Comparison of ENCODE assay signal across 8 mouse cellular contexts in genomic region chr5:115204562-115205311, GRCm38 (mm10). TPM values are rescaled to one million over a fixed set of nuclear protein-coding genes. Genes with fewer than 3 reads are reported as not detected.
DNase-seq lines count a peak whose midpoint lies in the region; ATAC-seq and TF ChIP-seq lines count a peak whose summit lies in the region.

No protein-coding gene starts in this region.

- H3K4me1 ChIP-seq in liver, adult 2 months (ENCODE audit: control insufficient read depth, insufficient read depth, low read length) = peaks cover 7% of the 10 kb centered on the region; the same call in 1 of the 2 replicates
- peaks cover 16% of the 10 kb centered on the region for H3K4me1 ChIP-seq in heart, embryonic 13.5 days
- 0 out of 2 replicates have a peak, but pooled peaks cover 3% of the 10 kb centered on the region for H3K4me1 ChIP-seq in kidney, postnatal 0 days (replicated peaks; ENCODE audit: insufficient read depth, low read length)
- no peaks in the 10 kb centered on the region for H3K4me1 ChIP-seq in lung, postnatal 0 days (ENCODE audit: insufficient read depth, low read depth, low read length)

- no peak for TF ChIP-seq POLR2A in liver, adult 2 months (IDR thresholded peaks at IDR 0.05; ENCODE audit: extremely low read depth, insufficient read depth, low read length)

- peak overlapping the region; percentile 75 for H3K4me2 ChIP-seq in heart, embryonic 13.5 days
- peak overlapping the region; percentile 64 for H3K4me2 ChIP-seq in kidney, postnatal 0 days (ENCODE audit: low read length)
- peak overlapping the region; percentile 57 for H3K4me2 ChIP-seq in lung, postnatal 0 days (replicated peaks; ENCODE audit: low read depth, low read length)

- H3K79me2 ChIP-seq in liver, adult 2 months (ENCODE audit: control insufficient read depth, insufficient read depth, low read length) = no peaks in the 10 kb centered on the region

- DNase-seq in liver, adult 2 months (ENCODE audit: extremely low read depth, low read depth, low spot score) = peak; percentile 6
- no peak for DNase-seq in liver
- peak; percentile 78 for DNase-seq in embryo, embryonic 9.5 days (ENCODE audit: extremely low spot score)
- DNase-seq in kidney, postnatal 0 days (ENCODE audit: low spot score) = peak; percentile 58
- DNase-seq in lung, postnatal 0 days (ENCODE audit: low spot score) = no peak
- DNase-seq in right cerebral cortex, postnatal 4 days = peak; percentile 63
- no peak for DNase-seq in frontal cortex, postnatal 14 days (ENCODE audit: low spot score in 2 of 2)

- no peak for TF ChIP-seq CTCF in liver, adult 2 months (IDR thresholded peaks at IDR 0.05; ENCODE audit: low read depth, low read length)
- TF ChIP-seq CTCF in kidney, postnatal 0 days (IDR thresholded peaks at IDR 0.05; ENCODE audit: low read depth) = no peak
- no peak for TF ChIP-seq CTCF in lung, postnatal 0 days (IDR thresholded peaks at IDR 0.05)

- no peak overlapping the region for H3K4me3 ChIP-seq in liver, adult 2 months (ENCODE audit: insufficient read depth, low read depth, low read length)
- H3K4me3 ChIP-seq in heart, embryonic 13.5 days = peak overlapping the region; percentile 49
- H3K4me3 ChIP-seq in kidney, postnatal 0 days (replicated peaks; ENCODE audit: low read depth, low read length) = peak overlapping the region; percentile 31
- peak overlapping the region; percentile 29 for H3K4me3 ChIP-seq in lung, postnatal 0 days (ENCODE audit: low read depth, low read length)

- H3K9me3 ChIP-seq in heart, embryonic 13.5 days = no peaks in the 10 kb centered on the region
- H3K9me3 ChIP-seq in kidney, postnatal 0 days (replicated peaks; ENCODE audit: low read length) = no peaks in the 10 kb centered on the region
- H3K9me3 ChIP-seq in lung, postnatal 0 days (ENCODE audit: low read length) = no peaks in the 10 kb centered on the region

- WGBS in liver, adult 2 months = 7% methylated on average over 31 of the region's 31 CpGs
- WGBS in heart, embryonic 13.5 days = 5% methylated on average over 31 of the region's 31 CpGs
- WGBS in kidney, postnatal 0 days = 3% methylated on average over 31 of the region's 31 CpGs
- 4% methylated on average over 31 of the region's 31 CpGs for WGBS in lung, postnatal 0 days

- H3K9ac ChIP-seq in liver, adult 2 months (ENCODE audit: low read depth, low read length) = no peak overlapping the region
- H3K9ac ChIP-seq in heart, embryonic 13.5 days = peak overlapping the region; percentile 73
- peak overlapping the region; percentile 41 for H3K9ac ChIP-seq in kidney, postnatal 0 days (ENCODE audit: low read depth, low read length)
- H3K9ac ChIP-seq in lung, postnatal 0 days (replicated peaks; ENCODE audit: low read depth) = peak overlapping the region; percentile 23; the same call in 1 of the 2 replicates

- ATAC-seq in heart, embryonic 13.5 days (ENCODE audit: extremely low read depth, insufficient number of reproducible peaks, low FRiP score, low TSS enrichment) = no peak
- no peak; the same call in 1 of the 2 replicates for ATAC-seq in kidney, postnatal 0 days (replicated peaks; ENCODE audit: low FRiP score, low read depth)
- peak; percentile 34; the same call in 1 of the 2 replicates for ATAC-seq in lung, postnatal 0 days

- TF ChIP-seq EP300 in lung, postnatal 0 days (IDR thresholded peaks at IDR 0.05) = no peak

- no peak overlapping the region for H3K27ac ChIP-seq in liver, adult 2 months (replicated peaks; ENCODE audit: insufficient read depth, low read depth, low read length)
- H3K27ac ChIP-seq in heart, embryonic 13.5 days (replicated peaks) = no peak overlapping the region
- H3K27ac ChIP-seq in kidney, postnatal 0 days = no peak overlapping the region
- H3K27ac ChIP-seq in lung, postnatal 0 days (ENCODE audit: low read length) = no peak overlapping the region

- H3K27me3 ChIP-seq in liver, adult 2 months (ENCODE audit: control insufficient read depth, insufficient read depth, low read length) = peaks cover 9% of the 10 kb centered on the region; the same call in 1 of the 2 replicates
- H3K27me3 ChIP-seq in heart, embryonic 13.5 days (replicated peaks) = peaks cover 42% of the 10 kb centered on the region
- H3K27me3 ChIP-seq in kidney, postnatal 0 days (ENCODE audit: insufficient read depth, low read length) = no peaks in the 10 kb centered on the region; the same call in 1 of the 2 replicates
- H3K27me3 ChIP-seq in lung, postnatal 0 days (replicated peaks; ENCODE audit: insufficient read depth, low read length) = 0 out of 2 replicates have a peak, but pooled peaks cover 4% of the 10 kb centered on the region

- no peaks in the 10 kb centered on the region for H3K36me3 ChIP-seq in liver, adult 2 months (ENCODE audit: control insufficient read depth, insufficient read depth, low read length)
- H3K36me3 ChIP-seq in heart, embryonic 13.5 days = no peaks in the 10 kb centered on the region
- no peaks in the 10 kb centered on the region for H3K36me3 ChIP-seq in kidney, postnatal 0 days (ENCODE audit: insufficient read depth, low read length)
- no peaks in the 10 kb centered on the region for H3K36me3 ChIP-seq in lung, postnatal 0 days (ENCODE audit: insufficient read depth, low read length)

RNA-seq across cellular contexts. Expression of gene Cabp1, which starts 10.6 kb away (rescaled TPM):
- total RNA-seq in liver, adult 2 months (2014; rRNA removed) = 0.09 TPM in 1 of 2 replicates, not detected in the other
- polyA plus RNA-seq in liver, adult 2 months (2012; rRNA removed) = 0.07 and 0.21 TPM in 2 replicates
- 0.53 and 0.60 TPM in 2 replicates for polyA plus RNA-seq in heart, embryonic 13.5 days (2015; fragmentation: Nextera tagmentation; extraction: Ambion mirVana)
- 0.87 and 1.2 TPM in 2 replicates for polyA plus RNA-seq in kidney, postnatal 0 days (2015; fragmentation: Nextera tagmentation; extraction: Ambion mirVana)
- 0.90 and 1.1 TPM in 2 replicates for polyA plus RNA-seq in lung, postnatal 0 days (2015; fragmentation: Nextera tagmentation; extraction: Ambion mirVana)

RNA-seq across cellular contexts. Expression of gene Pop5, which starts 30.9 kb away (rescaled TPM):
- total RNA-seq in liver, adult 2 months (2014; rRNA removed) = 56.2 and 59.2 TPM in 2 replicates
- polyA plus RNA-seq in liver, adult 2 months (2012; rRNA removed) = 70.3 and 91.0 TPM in 2 replicates
- polyA plus RNA-seq in heart, embryonic 13.5 days (2015; fragmentation: Nextera tagmentation; extraction: Ambion mirVana) = 63.6 and 73.0 TPM in 2 replicates
- 160 and 161 TPM in 2 replicates for polyA plus RNA-seq in kidney, postnatal 0 days (2015; fragmentation: Nextera tagmentation; extraction: Ambion mirVana)
- 77.6 and 78.8 TPM in 2 replicates for polyA plus RNA-seq in lung, postnatal 0 days (2015; fragmentation: Nextera tagmentation; extraction: Ambion mirVana)

RNA-seq across cellular contexts. Expression of gene Mlec, which starts 46.8 kb away (rescaled TPM):
- 33.7 and 44.7 TPM in 2 replicates for total RNA-seq in liver, adult 2 months (2014; rRNA removed)
- polyA plus RNA-seq in liver, adult 2 months (2012; rRNA removed) = 40.8 and 41.8 TPM in 2 replicates
- polyA plus RNA-seq in heart, embryonic 13.5 days (2015; fragmentation: Nextera tagmentation; extraction: Ambion mirVana) = 65.8 and 71.6 TPM in 2 replicates
- polyA plus RNA-seq in kidney, postnatal 0 days (2015; fragmentation: Nextera tagmentation; extraction: Ambion mirVana) = 43.6 and 44.4 TPM in 2 replicates
- polyA plus RNA-seq in lung, postnatal 0 days (2015; fragmentation: Nextera tagmentation; extraction: Ambion mirVana) = 15.0 and 17.5 TPM in 2 replicates

Comparison
In these comparisons a context has a peak if more than half of its experiments do, and no peak if none do; other contexts are left out.
1. DNase-seq: peak in liver, adult 2 months (single experiment), embryo, embryonic 9.5 days (single experiment), kidney, postnatal 0 days (single experiment) and right cerebral cortex, postnatal 4 days (single experiment); none in liver (single experiment), lung, postnatal 0 days (single experiment) and frontal cortex, postnatal 14 days (0 of 2).
2. Peak in every context shown above with its lines, with median percentiles within 50 percentile points of each other: H3K4me2 ChIP-seq.